Mouse (Mus musculus) left cerebral cortex, adult 18-20 months (tissue): Measurements from ENCODE around the gene Strada. TPM values are rescaled to one million over a fixed set of nuclear protein-coding genes. Genes with fewer than 3 reads are reported as not detected.
"Not testable (repeated sequence)": the region's sequence is repeated elsewhere in the genome, so short reads cannot be mapped to it uniquely, and the experiment has no call there.

ENCODE experiments used
- DNase-seq, 2 experiments: peaks; one replicate each; pipeline ENCODE4 v3.0.0; 2021 to 2022; ENCODE audit warnings: low spot score in 2 of 2, mixed read lengths in 1 of 2
- long read RNA-seq, 2 experiments: library from polyadenylated mRNA; stranded (forward); transcript quantifications; one replicate each; pipeline ENCODE4 v2.0.0; 2021
- total RNA-seq, 2 experiments: library from RNA; stranded (reverse); gene quantifications; 2 replicates each; pipeline ENCODE4 v1.2.3; 2021

Gene Strada
- total RNA-seq, result 10 to 100 TPM; 24.8 to 29.8 TPM
- long read RNA-seq, experiment 1, transcript Strada-201 (13 exons, 2,099 nt), result major isoform, 6 of 22 reads
- long read RNA-seq, experiment 1, partial matches to known transcripts, result 1 of 22 reads
- long read RNA-seq, experiment 1, other reads (novel, unspliced or antisense), result 10 of 22 reads
- long read RNA-seq, experiment 2, partial matches to known transcripts, result 1 of 14 reads
- long read RNA-seq, experiment 2, other reads (novel, unspliced or antisense), result 9 of 14 reads

GRCm38 (mm10) chr11:106202123-106202465 is at the start of gene Strada:
TSS of gene Strada (minus strand) at chr11:106202168.
- DNase-seq, result no peak

- no peak for DNase-seq
These were observed 47.4 kb upstream of the Strada start for GRCm38 (mm10) chr11:106249326-106249725.

GRCm38 (mm10) chr11:106246834-106247233 is 44.9 kb upstream of the Strada start:
- DNase-seq, result no peak

- DNase-seq, result not testable (repeated sequence)
These were observed 32.0 kb upstream of the Strada start for GRCm38 (mm10) chr11:106233978-106234377.

GRCm38 (mm10) chr11:106220603-106221002 is 18.6 kb upstream of the Strada start:
- DNase-seq, result no peak

- DNase-seq, result peak; percentile 89 to 93
These were observed 14.9 kb upstream of the Strada start, which contains the start of gene Ddx42 for GRCm38 (mm10) chr11:106216730-106217490. TSS of gene Ddx42 (plus strand) at chr11:106216926.

GRCm38 (mm10) chr11:106215927-106216729 is 14.2 kb upstream of the Strada start, which contains the start of gene Ccdc47:
TSS of gene Ccdc47 (minus strand) at chr11:106216344.
- peak; percentile 95 to 97 for DNase-seq

GRCm38 (mm10) chr11:106215450-106215859 is 13.5 kb upstream of the Strada start:
- DNase-seq, result no peak

- no peak for DNase-seq
These were observed 12.9 kb upstream of the Strada start for GRCm38 (mm10) chr11:106214856-106215255.

- DNase-seq, result no peak
These were observed 10.8 kb upstream of the Strada start for GRCm38 (mm10) chr11:106212771-106213170.

- DNase-seq, result no peak
These were observed 438 bp downstream of the Strada start for GRCm38 (mm10) chr11:106201337-106202122.

- no peak for DNase-seq
These were observed 1.2 kb downstream of the Strada start for GRCm38 (mm10) chr11:106200756-106201155.

- DNase-seq, result not testable (repeated sequence)
These were observed 2.0 kb downstream of the Strada start for GRCm38 (mm10) chr11:106199997-106200396.

GRCm38 (mm10) chr11:106198277-106198676 is 3.7 kb downstream of the Strada start:
- DNase-seq, result no peak

- DNase-seq, result no peak
These were observed 6.6 kb downstream of the Strada start for GRCm38 (mm10) chr11:106195341-106195740.

- no peak for DNase-seq
These were observed 7.1 kb downstream of the Strada start for GRCm38 (mm10) chr11:106194891-106195290.

GRCm38 (mm10) chr11:106194155-106194541 is 7.8 kb downstream of the Strada start:
- DNase-seq, result no peak

- DNase-seq, result peak; percentile 95 to 96
These were observed 8.4 kb downstream of the Strada start for GRCm38 (mm10) chr11:106193371-106194154.

GRCm38 (mm10) chr11:106192657-106193370 is 9.2 kb downstream of the Strada start:
- DNase-seq, result no peak
